Mouse (Mus musculus) myocyte (in vitro differentiated cells): ENCODE measurements at regions not wholly inside any gene's neighbourhood (a gene's known extent, or its start where the extent isn't known, plus 50 kb on each side); places are given as distances from the start of the nearest gene placed in this dataset.

Experiments used
- CEBPB ChIP-seq: IDR thresholded peaks from 2 replicates; pipeline ENCODE4 v1.6.1; 2011; ENCODE audit warnings: mild to moderate bottlenecking, moderate library complexity; ENCODE audit not compliant: poor library complexity, insufficient read depth, severe bottlenecking
- E2F4 ChIP-seq: IDR thresholded peaks from one replicate; pipeline ENCODE4 v1.6.1; 2011; ENCODE audit warnings: mild to moderate bottlenecking, control low read depth, moderate library complexity; ENCODE audit not compliant: insufficient read depth
- MAX ChIP-seq: IDR thresholded peaks from one replicate; pipeline ENCODE4 v1.6.1; 2011; ENCODE audit warnings: low read depth, mild to moderate bottlenecking, control low read depth
- MYOD1 ChIP-seq, 3 experiments: IDR thresholded peaks; one replicate each; pipeline ENCODE4 v1.6.1; 2011; ENCODE audit warnings: control low read depth in 2 of 3, low read depth in 2 of 3, mild to moderate bottlenecking in 2 of 3, moderate library complexity in 1 of 3; ENCODE audit not compliant: insufficient read length in 2 of 3, control insufficient read depth in 1 of 3
- MYOG ChIP-seq, 3 experiments: IDR thresholded peaks; one replicate each; pipeline ENCODE4 v1.6.1; 2011; ENCODE audit warnings: control low read depth in 2 of 3, low read depth in 2 of 3, mild to moderate bottlenecking in 2 of 3; ENCODE audit not compliant: insufficient read length in 2 of 3, control insufficient read depth in 1 of 3, insufficient read depth in 1 of 3
- POLR2A ChIP-seq: IDR thresholded peaks from one replicate; pipeline ENCODE4 v1.6.1; 2011; ENCODE audit warnings: low read depth, mild to moderate bottlenecking, control low read depth, moderate library complexity; ENCODE audit not compliant: insufficient read length
- POLR2AphosphoS2 ChIP-seq: IDR thresholded peaks from one replicate; pipeline ENCODE4 v1.6.1; 2011; ENCODE audit warnings: low read depth, control low read depth; ENCODE audit not compliant: insufficient read length
- REST ChIP-seq: IDR thresholded peaks from one replicate; pipeline ENCODE4 v1.6.1; 2011; ENCODE audit warnings: mild to moderate bottlenecking, control low read depth, moderate library complexity; ENCODE audit not compliant: insufficient read depth, insufficient read length
- TCF12 ChIP-seq: IDR thresholded peaks from one replicate; pipeline ENCODE4 v1.6.1; 2011; ENCODE audit warnings: mild to moderate bottlenecking, control low read depth; ENCODE audit not compliant: poor library complexity, insufficient read depth, severe bottlenecking
- TCF3 ChIP-seq: IDR thresholded peaks from one replicate; pipeline ENCODE4 v1.6.1; 2011; ENCODE audit warnings: low read depth, control low read depth; ENCODE audit not compliant: insufficient read length
- USF1 ChIP-seq: IDR thresholded peaks from one replicate; pipeline ENCODE4 v1.6.1; 2011; ENCODE audit warnings: low read depth, mild to moderate bottlenecking, control low read depth, moderate library complexity

GRCm38 (mm10) chr4:124509695-124510094, 100.9 kb downstream of the 3100002H09Rik start:
- TF ChIP-seq MYOG (IDR thresholded peaks at IDR 0.05; ENCODE audit: control insufficient read depth in 1 of 3, insufficient read depth in 1 of 3, insufficient read length in 2 of 3, low read depth in 2 of 3) (no peak), POLR2A (no peak), MAX (no peak), TCF12 (no peak), E2F4 (no peak), USF1 (no peak), CEBPB (no peak), TCF3 (no peak), POLR2AphosphoS2 (no peak), MYOD1 (IDR thresholded peaks at IDR 0.05; ENCODE audit: control insufficient read depth in 1 of 3, insufficient read length in 2 of 3, low read depth in 2 of 3) (no peak), REST (no peak)
